Comparison of ENCODE assay signal across 22 mouse cellular contexts in the genomic region with DNA sequence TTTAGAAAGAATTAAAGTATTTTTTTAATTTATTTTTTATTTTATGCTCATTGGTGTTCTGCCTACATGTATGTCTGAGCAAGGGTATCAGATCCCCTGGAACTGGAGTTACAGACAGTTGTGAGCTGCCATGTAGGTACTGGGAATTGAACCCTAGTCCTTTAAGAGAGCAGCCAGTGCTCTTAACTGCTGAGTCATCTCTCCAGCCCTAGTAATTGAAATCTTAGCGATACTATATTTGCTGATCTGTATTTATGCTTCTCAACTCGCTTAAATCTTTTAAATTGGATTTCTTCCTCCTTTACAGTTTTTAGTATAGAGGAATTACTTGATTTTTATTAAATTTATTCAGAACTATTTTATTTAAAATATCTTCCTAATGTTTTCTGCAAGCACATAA. TPM values are rescaled to one million over a fixed set of nuclear protein-coding genes. Genes with fewer than 3 reads are reported as not detected.
DNase-seq lines count a peak whose midpoint lies in the region; ATAC-seq and TF ChIP-seq lines count a peak whose summit lies in the region.
"Had no signal": no experiment of that assay in that cellular context is flagged by ENCODE, and none has a peak within 500 bp of the region (broad histone marks: within the 10 kb centered on the region; RNA-seq: fewer than 3 reads in every experiment).

No protein-coding gene starts in this region.

- no peak for DNase-seq in gastrocnemius, adult 2 months
- no peak for DNase-seq in gastrocnemius, postnatal 4 days (ENCODE audit: low spot score in 2 of 2)
- no peak for DNase-seq in heart, postnatal 36 days
- peak; percentile 2 for DNase-seq in A20 (ENCODE audit: low read depth, low spot score)
- no peak for DNase-seq in ES-E14 (ENCODE audit: low read depth, low spot score)
- no peak for DNase-seq in frontal cortex, postnatal 25 days (ENCODE audit: low spot score in 2 of 2)
- DNase-seq: adrenal gland, adult 2 months; adrenal gland, postnatal 10 days; adrenal gland, postnatal 25 days; cerebellum, adult 11 months; cerebellum, adult 18-20 months; cerebellum, adult 8-10 months; cerebellum, adult 9-11 months; cerebellum, postnatal 14 days; forebrain, postnatal 0 days had no signal

- no peak overlapping the region for H3K4me2 ChIP-seq in heart, embryonic 15.5 days
- H3K4me2 ChIP-seq: embryonic facial prominence, embryonic 12.5 days; forebrain, embryonic 13.5 days; forebrain, embryonic 15.5 days had no signal

- no peak for TF ChIP-seq CTCF in gastrocnemius, adult 2 months (IDR thresholded peaks at IDR 0.05)

- WGBS in heart, embryonic 15.5 days = 70% methylated on average over 2 of the region's 2 CpGs

- no peaks in the 10 kb centered on the region for H3K36me3 ChIP-seq in heart, embryonic 15.5 days
- H3K36me3 ChIP-seq in ES-E14 (ENCODE audit: control insufficient read depth, insufficient read depth, low read length, poor library complexity, severe bottlenecking) = no peaks in the 10 kb centered on the region
- H3K36me3 ChIP-seq: embryonic facial prominence, embryonic 10.5 days; embryonic facial prominence, embryonic 12.5 days; forebrain, embryonic 15.5 days had no signal

- intact Hi-C loops in gastrocnemius, adult 2 months (cut with DNase I) = no loop called here
- intact Hi-C loops in heart, postnatal 36 days (cut with DNase I) = no loop called here

- no peak overlapping the region for H3K4me3 ChIP-seq in gastrocnemius, adult 2 months
- H3K4me3 ChIP-seq in heart, embryonic 15.5 days = no peak overlapping the region
- no peak overlapping the region for H3K4me3 ChIP-seq in ES-E14 (ENCODE audit: insufficient read depth in 1 of 2, low read depth in 1 of 2, low read length in 2 of 2, poor library complexity in 1 of 2, severe bottlenecking in 1 of 2)
- H3K4me3 ChIP-seq: embryonic facial prominence, embryonic 10.5 days; embryonic facial prominence, embryonic 12.5 days; forebrain, embryonic 13.5 days; forebrain, embryonic 15.5 days had no signal

- in situ Hi-C loops in ES-E14 (cut with MboI; ENCODE audit: low sequenced_read_pairs in 2 of 2, unreplicated experiment in 2 of 2) = no loop called here

- peaks cover 13% of the 10 kb centered on the region for H3K4me1 ChIP-seq in heart, embryonic 15.5 days (replicated peaks)
- peaks cover 0 to 8% of the 10 kb centered on the region in 2 experiments; a peak in 1 of 4 replicates for H3K4me1 ChIP-seq in ES-E14 (ENCODE audit: control insufficient read depth in 2 of 2, insufficient read depth in 2 of 2, low read length in 2 of 2, poor library complexity in 1 of 2)
- H3K4me1 ChIP-seq: forebrain, embryonic 15.5 days had no signal

- ATAC-seq in heart, embryonic 15.5 days (replicated peaks; ENCODE audit: insufficient number of reproducible peaks, insufficient read depth, low FRiP score, low read depth) = no peak
- ATAC-seq: forebrain, embryonic 13.5 days; forebrain, embryonic 15.5 days; forebrain, postnatal 0 days had no signal

- H3K27me3 ChIP-seq in heart, embryonic 15.5 days = no peaks in the 10 kb centered on the region
- H3K27me3 ChIP-seq: embryonic facial prominence, embryonic 12.5 days; forebrain, embryonic 13.5 days; forebrain, embryonic 15.5 days had no signal

- no peaks in the 10 kb centered on the region for H3K9me3 ChIP-seq in heart, embryonic 15.5 days (replicated peaks)
- no peaks in the 10 kb centered on the region for H3K9me3 ChIP-seq in ES-E14 (ENCODE audit: control insufficient read depth, insufficient read depth, low read depth, low read length)
- H3K9me3 ChIP-seq: embryonic facial prominence, embryonic 10.5 days; embryonic facial prominence, embryonic 12.5 days; forebrain, embryonic 15.5 days had no signal

- no peak overlapping the region for H3K9ac ChIP-seq in heart, embryonic 15.5 days
- H3K9ac ChIP-seq in ES-E14 (ENCODE audit: insufficient read depth, low read depth, low read length, poor library complexity, severe bottlenecking) = no peak overlapping the region
- H3K9ac ChIP-seq: embryonic facial prominence, embryonic 12.5 days; forebrain, embryonic 13.5 days; forebrain, embryonic 15.5 days; forebrain, postnatal 0 days had no signal

- peak overlapping the region; percentile 69 for H3K27ac ChIP-seq in gastrocnemius, adult 2 months
- 0 out of 2 replicates have a peak overlapping the region, but pooled peaks have one; percentile 33 for H3K27ac ChIP-seq in heart, embryonic 15.5 days
- H3K27ac ChIP-seq in ES-E14 (ENCODE audit: insufficient read depth, low read depth, low read length, poor library complexity, severe bottlenecking) = 0 out of 2 replicates have a peak overlapping the region, but pooled peaks have one; percentile 23
- H3K27ac ChIP-seq: embryonic facial prominence, embryonic 10.5 days; embryonic facial prominence, embryonic 12.5 days; forebrain, embryonic 13.5 days; forebrain, embryonic 15.5 days had no signal

TF ChIP-seq in ES-E14, 5 proteins besides CTCF, POLR2A, EP300 and RAD21:
- TF ChIP-seq ZNF384 (IDR thresholded peaks at IDR 0.05; ENCODE audit: low read depth, low read length) (no peak), ZC3H11A (IDR thresholded peaks at IDR 0.05; ENCODE audit: borderline replicate concordance, low read depth, low read length) (no peak), HCFC1 (IDR thresholded peaks at IDR 0.05; ENCODE audit: borderline replicate concordance, insufficient read depth, low read length) (no peak), CHD2 (IDR thresholded peaks at IDR 0.05; ENCODE audit: low read depth, low read length) (no peak), MAFK (IDR thresholded peaks at IDR 0.05; ENCODE audit: insufficient read depth, low read depth, low read length) (peak; percentile 61; the same call in 1 of the 2 replicates)

RNA-seq across cellular contexts. Expression of a gene that starts 23.9 kb away (rescaled TPM):
- 100 to 1,000 TPM; 120 to 128 TPM for total RNA-seq in gastrocnemius, adult 2 months (2021)
- 100 to 1,000 TPM; 145 to 167 TPM for total RNA-seq in gastrocnemius, postnatal 4 days (2021)
- 13.8 and 16.0 TPM in 2 replicates for polyA plus RNA-seq in heart, embryonic 15.5 days (2015; fragmentation: Nextera tagmentation; extraction: Ambion mirVana)
- 10 to 100 TPM; 52.5 to 58.2 TPM for total RNA-seq in heart, postnatal 36 days (2021)
- under 0.01 and 0.05 TPM in 2 replicates for total RNA-seq in ES-E14 (2012; rRNA removed)
- polyA plus RNA-seq: forebrain, embryonic 11.5 days had no signal

RNA-seq across cellular contexts. Expression of a gene that starts 26.2 kb away (rescaled TPM):
- total RNA-seq in gastrocnemius, adult 2 months (2021) = 1 to 10 TPM; 1.3 to 1.8 TPM
- 1 to 10 TPM; 1.7 to 1.9 TPM for total RNA-seq in gastrocnemius, postnatal 4 days (2021)
- 0.47 and 0.58 TPM in 2 replicates for polyA plus RNA-seq in heart, embryonic 15.5 days (2015; fragmentation: Nextera tagmentation; extraction: Ambion mirVana)
- under 1 TPM; 0.64 to 0.81 TPM for total RNA-seq in heart, postnatal 36 days (2021)
- not detected in 2 replicates for total RNA-seq in ES-E14 (2012; rRNA removed)
- total RNA-seq: adrenal gland, adult 2 months; adrenal gland, postnatal 25 days; MEL had no signal
- polyA plus RNA-seq: adrenal gland, adult 2 months; embryonic facial prominence, embryonic 10.5 days; embryonic facial prominence, embryonic 12.5 days; forebrain, embryonic 11.5 days; forebrain, embryonic 13.5 days had no signal

RNA-seq across cellular contexts. Expression of a gene that starts 59.6 kb away (rescaled TPM):
- 1 to 10 TPM in 1 of 2 experiments, under 1 TPM in 1; 0.84 to 2.0 TPM for total RNA-seq in gastrocnemius, adult 2 months (2021)
- 1 to 10 TPM; 2.6 to 3.4 TPM for total RNA-seq in gastrocnemius, postnatal 4 days (2021)
- polyA plus RNA-seq in heart, embryonic 15.5 days (2015; fragmentation: Nextera tagmentation; extraction: Ambion mirVana) = 18.4 TPM in 2 replicates
- total RNA-seq in heart, postnatal 36 days (2021) = 1 to 10 TPM; 4.5 to 5.1 TPM
- total RNA-seq in ES-E14 (2012; rRNA removed) = 6.8 and 11.5 TPM in 2 replicates

Comparison
In these comparisons a context has a peak if more than half of its experiments do, and no peak if none do; other contexts are left out.
1. RNA of a gene that starts 23.9 kb away (total RNA-seq): 145 to 167 TPM in gastrocnemius, postnatal 4 days, 120 to 128 TPM in gastrocnemius, adult 2 months and 52.5 to 58.2 TPM in heart, postnatal 36 days; under 0.01 to 0.05 TPM in ES-E14; every median in the first group is over 10 times any median in the second.
2. Peak in every context shown above with its lines, with median percentiles within 50 percentile points of each other: H3K27ac ChIP-seq.